Mouse (Mus musculus): ENCODE results near the gene Myo18b. TPM values are rescaled to one million over a fixed set of nuclear protein-coding genes. Genes with fewer than 3 reads are reported as not detected.

The Myo18b gene
- polyA plus RNA-seq, 1 experiment from 2014 or later = 0.39 TPM

GRCm38 (mm10) chr5:112646871-112647270 lies 249.3 kb downstream of the Myo18b start:
- no peaks in the 10 kb centered on the region for H3K4me1 ChIP-seq (ENCODE audit: insufficient read depth, low read length)
- no peak overlapping the region for H3K27ac ChIP-seq (ENCODE audit: low read length)
- 74% methylated on average over 2 of the region's 2 CpGs for WGBS
- H3K27me3 ChIP-seq (ENCODE audit: insufficient read depth, low read length) = no peaks in the 10 kb centered on the region
- no peaks in the 10 kb centered on the region for H3K9me3 ChIP-seq (ENCODE audit: low read length)
- H3K9ac ChIP-seq (replicated peaks; ENCODE audit: low read length) = no peak overlapping the region
- no peak for ATAC-seq (ENCODE audit: low FRiP score, low TSS enrichment)
- no peak overlapping the region for H3K4me3 ChIP-seq (ENCODE audit: low read length)
- H3K4me2 ChIP-seq (replicated peaks; ENCODE audit: low read depth, low read length) = no peak overlapping the region
- no peaks in the 10 kb centered on the region for H3K36me3 ChIP-seq (ENCODE audit: insufficient read depth, low read length)

- WGBS = 80% methylated on average over 2 of the region's 2 CpGs
- Histone ChIP-seq H3K9ac (replicated peaks; ENCODE audit: low read length) (no peak overlapping the region), H3K4me3 (ENCODE audit: low read length) (no peak overlapping the region), H3K4me2 (replicated peaks; ENCODE audit: low read depth, low read length) (no peak overlapping the region), H3K27me3 (ENCODE audit: insufficient read depth, low read length) (no peaks in the 10 kb centered on the region), H3K36me3 (ENCODE audit: insufficient read depth, low read length) (no peaks in the 10 kb centered on the region), H3K27ac (ENCODE audit: low read length) (no peak overlapping the region), H3K9me3 (ENCODE audit: low read length) (no peaks in the 10 kb centered on the region), H3K4me1 (ENCODE audit: insufficient read depth, low read length) (no peaks in the 10 kb centered on the region)
- no peak for ATAC-seq (ENCODE audit: low FRiP score, low TSS enrichment)
Observed at GRCm38 (mm10) chr5:112645535-112645934, 250.6 kb downstream of the Myo18b start.

DNA sequence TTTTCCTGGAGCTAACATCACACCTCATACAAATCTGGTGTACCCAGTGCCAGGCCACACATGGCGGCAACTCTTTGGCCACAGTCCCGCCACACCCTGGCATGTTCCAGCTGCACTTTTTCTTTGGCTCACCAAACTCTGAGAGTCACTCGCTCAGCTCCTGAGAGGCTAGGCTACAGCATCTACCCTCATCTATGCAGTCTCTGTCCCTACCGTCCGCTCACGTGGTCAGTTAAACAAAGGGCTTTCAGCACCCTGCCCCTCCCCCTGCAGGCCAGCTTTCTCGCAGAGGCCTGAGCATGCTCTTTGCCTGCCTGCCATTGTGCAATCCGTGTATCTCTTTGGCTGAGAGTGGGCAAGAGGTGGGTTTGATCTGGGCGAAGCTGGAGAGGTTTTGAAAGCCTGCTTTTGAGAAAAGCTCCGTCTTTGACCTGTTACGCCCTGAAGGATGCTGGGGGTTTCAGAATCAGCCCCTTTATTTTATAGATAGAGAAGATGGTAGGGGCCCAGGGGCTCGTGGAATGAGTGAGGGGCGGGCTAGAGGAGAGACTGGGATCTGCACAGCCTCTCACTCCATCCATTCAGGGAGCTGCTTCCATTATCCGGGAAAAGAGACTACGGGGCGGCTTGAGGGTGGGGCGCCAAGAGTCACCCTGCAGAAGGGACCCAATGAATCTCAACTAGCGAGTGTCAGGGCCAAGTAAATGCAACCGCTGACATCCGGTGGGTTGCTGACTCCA lies 252.5 kb downstream of the Myo18b start:
- 59% methylated on average over 20 of the region's 20 CpGs for WGBS
- H3K4me2 ChIP-seq (replicated peaks; ENCODE audit: low read depth, low read length) = no peak overlapping the region
- H3K9me3 ChIP-seq (ENCODE audit: low read length) = no peaks in the 10 kb centered on the region
- no peak overlapping the region for H3K27ac ChIP-seq (ENCODE audit: low read length)
- no peak for ATAC-seq (ENCODE audit: low FRiP score, low TSS enrichment)
- no peaks in the 10 kb centered on the region for H3K27me3 ChIP-seq (ENCODE audit: insufficient read depth, low read length)
- H3K4me3 ChIP-seq (ENCODE audit: low read length) = no peak overlapping the region
- H3K9ac ChIP-seq (replicated peaks; ENCODE audit: low read length) = no peak overlapping the region
- no peaks in the 10 kb centered on the region for H3K36me3 ChIP-seq (ENCODE audit: insufficient read depth, low read length)
- no peaks in the 10 kb centered on the region for H3K4me1 ChIP-seq (ENCODE audit: insufficient read depth, low read length)

DNA sequence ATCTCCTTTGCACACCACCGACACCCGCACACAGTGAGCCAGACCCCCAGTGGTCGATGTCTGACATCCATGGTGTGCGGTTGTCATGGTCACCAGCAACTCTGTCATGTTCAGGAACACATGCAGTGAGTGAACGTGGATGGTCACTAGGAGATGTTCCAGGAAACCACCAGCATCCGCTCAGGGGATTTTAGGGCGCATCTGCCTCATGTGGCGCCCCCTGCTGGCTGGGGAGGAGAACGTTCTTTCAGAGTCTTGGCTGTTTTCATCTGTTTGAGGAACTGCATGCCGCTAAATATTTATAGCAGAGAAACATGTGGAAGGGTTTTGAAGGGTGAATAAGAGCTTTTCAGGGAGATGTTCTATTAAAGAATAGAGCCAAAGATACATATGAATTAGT lies 253.4 kb downstream of the Myo18b start:
- Histone ChIP-seq H3K36me3 (ENCODE audit: insufficient read depth, low read length) (no peaks in the 10 kb centered on the region), H3K4me1 (ENCODE audit: insufficient read depth, low read length) (no peaks in the 10 kb centered on the region), H3K27ac (ENCODE audit: low read length) (no peak overlapping the region), H3K27me3 (ENCODE audit: insufficient read depth, low read length) (no peaks in the 10 kb centered on the region; the same call in 1 of the 2 replicates), H3K9ac (replicated peaks; ENCODE audit: low read length) (no peak overlapping the region), H3K9me3 (ENCODE audit: low read length) (no peaks in the 10 kb centered on the region), H3K4me3 (ENCODE audit: low read length) (no peak overlapping the region), H3K4me2 (replicated peaks; ENCODE audit: low read depth, low read length) (no peak overlapping the region)
- no peak for ATAC-seq (ENCODE audit: low FRiP score, low TSS enrichment)
- 64% methylated on average over 10 of the region's 10 CpGs for WGBS

DNA sequence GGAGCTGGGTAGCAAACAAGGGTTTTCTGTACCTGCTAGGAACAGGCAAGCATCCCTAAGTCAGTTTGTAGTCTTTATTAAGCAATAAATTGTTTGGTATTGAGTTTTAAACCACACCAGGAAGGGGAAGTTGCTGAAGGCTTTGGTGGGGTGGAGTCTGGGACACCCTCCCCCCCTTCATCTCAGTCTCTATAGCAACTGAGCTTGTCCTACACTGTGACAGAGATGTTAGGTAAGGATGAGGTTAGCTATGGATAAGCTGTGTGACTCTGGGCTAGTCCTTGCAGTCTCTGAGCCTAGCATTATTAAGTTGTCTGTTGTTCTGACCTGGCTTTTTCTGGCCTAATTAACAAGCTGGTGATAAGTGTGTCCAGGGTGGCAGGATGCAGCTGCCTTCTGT lies 254.4 kb downstream of the Myo18b start:
- Histone ChIP-seq H3K36me3 (ENCODE audit: insufficient read depth, low read length) (no peaks in the 10 kb centered on the region), H3K27ac (ENCODE audit: low read length) (no peak overlapping the region), H3K4me2 (replicated peaks; ENCODE audit: low read depth, low read length) (no peak overlapping the region), H3K9me3 (ENCODE audit: low read length) (no peaks in the 10 kb centered on the region), H3K27me3 (ENCODE audit: insufficient read depth, low read length) (no peaks in the 10 kb centered on the region; the same call in 1 of the 2 replicates), H3K4me1 (ENCODE audit: insufficient read depth, low read length) (no peaks in the 10 kb centered on the region), H3K9ac (replicated peaks; ENCODE audit: low read length) (no peak overlapping the region), H3K4me3 (ENCODE audit: low read length) (no peak overlapping the region)
- no peak for ATAC-seq (ENCODE audit: low FRiP score, low TSS enrichment)

DNA sequence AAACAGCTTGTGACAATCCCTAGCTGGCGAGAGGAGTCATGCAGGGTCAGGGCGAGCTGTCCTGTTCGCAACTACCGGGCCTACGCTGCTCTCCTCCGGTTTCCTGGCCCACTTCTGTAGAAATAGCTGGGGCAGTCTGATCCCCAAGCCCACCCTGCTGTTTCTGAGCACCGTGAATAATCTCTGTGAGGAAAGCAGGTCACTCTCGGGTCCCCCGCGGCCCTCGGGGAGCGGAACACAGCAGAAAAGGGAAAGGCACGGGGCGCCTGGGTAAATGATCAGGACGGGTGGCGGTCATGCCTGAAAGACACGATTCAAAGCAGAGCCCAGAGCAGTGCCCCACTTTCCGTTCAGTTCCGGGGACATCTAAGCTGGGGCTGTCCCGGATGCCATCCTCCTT lies 255.0 kb downstream of the Myo18b start:
- H3K4me2 ChIP-seq (replicated peaks; ENCODE audit: low read depth, low read length) = peak overlapping the region; percentile 41
- no peaks in the 10 kb centered on the region for H3K9me3 ChIP-seq (ENCODE audit: low read length)
- 13% methylated on average over 20 of the region's 20 CpGs for WGBS
- H3K9ac ChIP-seq (replicated peaks; ENCODE audit: low read length) = 0 out of 2 replicates have a peak overlapping the region, but pooled peaks have one; percentile 3
- no peak overlapping the region for H3K27ac ChIP-seq (ENCODE audit: low read length)
- ATAC-seq (ENCODE audit: low FRiP score, low TSS enrichment) = peak; percentile 24; the same call in 1 of the 2 replicates
- peak overlapping the region; percentile 6 for H3K4me3 ChIP-seq (ENCODE audit: low read length)
- H3K36me3 ChIP-seq (ENCODE audit: insufficient read depth, low read length) = no peaks in the 10 kb centered on the region
- no peaks in the 10 kb centered on the region; the same call in 1 of the 2 replicates for H3K27me3 ChIP-seq (ENCODE audit: insufficient read depth, low read length)
- H3K4me1 ChIP-seq (ENCODE audit: insufficient read depth, low read length) = no peaks in the 10 kb centered on the region

- H3K9me3 ChIP-seq (ENCODE audit: low read length) = no peaks in the 10 kb centered on the region
- no peaks in the 10 kb centered on the region for H3K4me1 ChIP-seq (ENCODE audit: insufficient read depth, low read length)
- peak overlapping the region; percentile 6 for H3K4me3 ChIP-seq (ENCODE audit: low read length)
- H3K9ac ChIP-seq (replicated peaks; ENCODE audit: low read length) = no peak overlapping the region
- ATAC-seq (ENCODE audit: low FRiP score, low TSS enrichment) = peak; percentile 77; the same call in 1 of the 2 replicates
- no peaks in the 10 kb centered on the region; the same call in 1 of the 2 replicates for H3K27me3 ChIP-seq (ENCODE audit: insufficient read depth, low read length)
- H3K4me2 ChIP-seq (replicated peaks; ENCODE audit: low read depth, low read length) = peak overlapping the region; percentile 41
- no peak overlapping the region for H3K27ac ChIP-seq (ENCODE audit: low read length)
- WGBS = 16% methylated on average over 13 of the region's 13 CpGs
- no peaks in the 10 kb centered on the region for H3K36me3 ChIP-seq (ENCODE audit: insufficient read depth, low read length)
Observed at GRCm38 (mm10) chr5:112640651-112641050, 255.5 kb downstream of the Myo18b start.

Other genes with a start within 250 kb of the Myo18b start
- gene Grk3, start 119.4 kb upstream of the Myo18b start, polyA plus RNA-seq (2015; fragmentation: Nextera tagmentation; extraction: Ambion mirVana) = 10.9 and 13.0 TPM in 2 replicates
- not detected in 2 replicates for gene Crybb2, start 173.8 kb upstream of the Myo18b start, polyA plus RNA-seq (2015; fragmentation: Nextera tagmentation; extraction: Ambion mirVana)
- gene Crybb3, start 185.2 kb upstream of the Myo18b start, polyA plus RNA-seq (2015; fragmentation: Nextera tagmentation; extraction: Ambion mirVana) = 0.69 and 1.1 TPM in 2 replicates